Mouse (Mus musculus): Measurements from ENCODE around the gene Tk2.

The Tk2 gene

GRCm38 (mm10) chr8:104219806-104220205, 28.6 kb downstream of the Tk2 start:
- peak; percentile 77 for DNase-seq (ENCODE audit: low read depth, low spot score)

GRCm38 (mm10) chr8:104219079-104219478, 29.3 kb downstream of the Tk2 start:
- DNase-seq (ENCODE audit: low read depth, low spot score): peak; percentile 77

- no peak for DNase-seq (ENCODE audit: low read depth, low spot score)
These were observed 30.8 kb downstream of the Tk2 start for GRCm38 (mm10) chr8:104217601-104218000.

DNA sequence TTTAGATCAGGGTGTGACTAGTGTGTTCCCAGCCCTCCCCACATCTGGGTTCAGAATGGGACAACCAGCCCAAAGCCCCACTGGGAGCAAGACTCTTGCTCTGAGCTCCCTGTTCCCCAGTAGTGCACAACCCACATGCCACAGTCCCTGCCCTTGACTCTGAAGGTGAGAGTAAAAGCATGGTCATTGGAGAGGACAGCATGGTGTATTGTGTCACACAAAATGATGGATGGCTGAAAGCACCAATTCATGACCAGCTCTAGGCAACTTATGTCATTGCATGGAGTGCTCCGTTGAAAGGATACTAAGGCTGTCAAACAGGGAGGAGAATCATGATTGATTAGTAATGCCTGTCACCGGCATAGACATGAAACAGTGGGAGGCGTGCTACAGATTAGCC, 43.1 kb downstream of the Tk2 start:
- peak; percentile 8 for DNase-seq (ENCODE audit: low read depth, low spot score)

GRCm38 (mm10) chr8:104202320-104202719, 46.0 kb downstream of the Tk2 start:
- DNase-seq (ENCODE audit: low read depth, low spot score): no peak

GRCm38 (mm10) chr8:104201622-104202021, 46.7 kb downstream of the Tk2 start:
- no peak for DNase-seq (ENCODE audit: low read depth, low spot score)

DNA sequence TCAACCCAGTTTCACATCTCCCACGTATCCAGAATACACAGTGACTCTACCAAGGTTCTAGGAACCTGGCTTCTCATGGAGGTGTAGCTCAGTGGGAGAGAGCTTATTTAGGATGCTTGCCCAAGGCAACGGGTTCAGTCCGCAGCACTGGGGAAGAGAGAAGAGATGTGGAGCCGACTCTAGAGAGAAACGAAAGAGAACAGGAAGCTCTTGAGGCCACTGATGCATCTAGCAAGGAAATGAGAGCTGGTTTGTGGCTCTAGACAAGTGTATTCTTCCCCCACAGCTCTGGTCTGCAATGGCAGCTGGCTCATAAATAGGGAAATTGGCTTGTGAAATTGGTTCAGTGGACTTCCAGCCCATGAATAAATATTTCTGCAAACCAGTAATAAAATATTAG, 48.6 kb downstream of the Tk2 start:
- no peak for DNase-seq (ENCODE audit: low read depth, low spot score)

- DNase-seq (ENCODE audit: low read depth, low spot score): peak; percentile 8
These were observed 56.9 kb downstream of the Tk2 start for GRCm38 (mm10) chr8:104191496-104191895.

GRCm38 (mm10) chr8:104190777-104191468, 57.4 kb downstream of the Tk2 start:
- DNase-seq (ENCODE audit: low read depth, low spot score): no peak

DNA sequence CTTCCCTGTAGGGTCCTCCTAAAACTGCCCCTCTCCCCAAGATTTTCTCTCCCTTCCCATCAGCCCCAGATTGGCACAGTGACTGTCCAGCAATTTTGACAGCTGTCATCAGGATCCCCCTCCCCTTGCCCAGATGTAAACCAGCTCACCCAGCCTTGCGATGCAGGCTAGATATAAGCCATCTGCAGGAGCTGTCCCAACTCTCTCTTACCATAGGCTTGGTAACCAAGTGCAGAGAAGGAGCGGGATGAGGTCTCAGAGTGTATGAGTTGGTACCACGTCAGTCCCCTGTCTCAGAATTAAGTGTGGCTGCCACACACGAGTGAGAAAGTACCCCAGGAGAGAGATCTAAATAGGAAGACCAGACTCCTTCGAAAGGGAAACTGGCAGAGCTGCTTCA, 59.9 kb downstream of the Tk2 start:
- no peak for DNase-seq (ENCODE audit: low read depth, low spot score)

DNA sequence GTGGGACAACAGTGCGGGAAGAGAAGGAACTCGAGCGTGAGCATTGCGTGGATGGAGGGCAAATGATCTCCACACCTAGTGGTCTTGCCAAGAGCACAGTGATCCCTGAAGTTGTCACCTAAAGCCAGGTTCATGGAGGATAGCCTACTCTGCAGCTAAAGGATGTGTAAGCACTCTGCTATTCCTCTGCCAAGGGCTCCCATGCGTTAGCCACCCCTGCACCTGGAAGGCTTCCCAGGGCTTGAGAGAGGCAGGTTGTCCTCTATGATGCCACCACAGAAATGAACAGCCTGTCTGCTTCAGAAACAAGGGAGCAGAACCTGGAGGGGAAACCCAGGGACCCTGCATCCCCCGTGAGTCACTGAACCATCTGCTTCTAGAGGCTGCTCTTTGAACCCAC, 60.7 kb downstream of the Tk2 start:
- no peak for DNase-seq (ENCODE audit: low read depth, low spot score)

DNA sequence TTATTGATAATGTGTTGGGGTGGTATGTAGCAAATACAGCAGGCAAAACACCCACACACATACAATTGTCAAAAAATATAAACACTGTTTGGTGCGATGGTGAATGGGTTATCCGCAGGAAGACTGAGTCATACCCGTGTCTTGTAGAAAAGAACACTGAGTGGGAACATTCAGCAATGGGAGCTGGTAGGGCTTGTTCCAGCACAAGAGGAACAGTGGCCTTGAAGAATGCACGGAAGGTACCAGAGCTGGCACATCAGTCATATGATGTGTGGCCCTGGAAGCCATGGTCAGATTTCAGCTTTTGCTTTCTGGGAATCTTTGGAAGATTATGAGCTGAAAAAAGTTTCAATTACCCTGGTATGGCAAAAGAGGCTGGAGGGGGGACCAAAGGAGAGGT, 61.5 kb downstream of the Tk2 start:
- no peak for DNase-seq (ENCODE audit: low read depth, low spot score)

- DNase-seq (ENCODE audit: low read depth, low spot score): no peak
These were observed 63.5 kb downstream of the Tk2 start for GRCm38 (mm10) chr8:104184905-104185304.

GRCm38 (mm10) chr8:104177054-104177453, 71.3 kb downstream of the Tk2 start:
- DNase-seq (ENCODE audit: low read depth, low spot score): no peak

All from R1 (cell line).